Mouse (Mus musculus): ENCODE measurements around the gene B4galnt3. TPM values are rescaled to one million over a fixed set of nuclear protein-coding genes. Genes with fewer than 3 reads are reported as not detected.

B4galnt3 gene
- polyA plus RNA-seq, 1 experiment from 2014 or later, result 0.47 TPM

Other genes with a start within 250 kb of the B4galnt3 start
- gene Ninj2, start 201.2 kb downstream of the B4galnt3 start, polyA plus RNA-seq (2014; fragmentation: Nextera tagmentation; extraction: Ambion mirVana), result not detected in 2 replicates
- gene D330020A13Rik, start 195 bp downstream of the B4galnt3 start, polyA plus RNA-seq (2014; fragmentation: Nextera tagmentation; extraction: Ambion mirVana), result not detected in 2 replicates
- gene Kdm5a, start 69.6 kb upstream of the B4galnt3 start, polyA plus RNA-seq (2014; fragmentation: Nextera tagmentation; extraction: Ambion mirVana), result 50.6 and 54.7 TPM in 2 replicates
- gene Ccdc77, start 69.8 kb upstream of the B4galnt3 start, polyA plus RNA-seq (2014; fragmentation: Nextera tagmentation; extraction: Ambion mirVana), result 21.5 and 24.6 TPM in 2 replicates
- 2.1 and 2.8 TPM in 2 replicates for gene Il17ra, start 168.7 kb upstream of the B4galnt3 start, polyA plus RNA-seq (2014; fragmentation: Nextera tagmentation; extraction: Ambion mirVana)
- gene Tmem121b, start 199.2 kb upstream of the B4galnt3 start, polyA plus RNA-seq (2014; fragmentation: Nextera tagmentation; extraction: Ambion mirVana), result 0.12 and 0.27 TPM in 2 replicates
- 13.5 and 13.7 TPM in 2 replicates for gene Hdhd5, start 236.8 kb upstream of the B4galnt3 start, polyA plus RNA-seq (2014; fragmentation: Nextera tagmentation; extraction: Ambion mirVana)

Data from intestine, embryonic 14.5 days (tissue).